Mouse (Mus musculus): Measurements from ENCODE around the gene Fndc4. TPM values are rescaled to one million over a fixed set of nuclear protein-coding genes. Genes with fewer than 3 reads are reported as not detected.

The Fndc4 gene
- 60.3 and 108 TPM in 2 replicates for polyA plus RNA-seq (2021; fragmentation: Nextera tagmentation)
- long read RNA-seq, experiment 1, transcript Fndc4-202 (7 exons, 2,333 nt) = major isoform, 170 of 257 reads
- long read RNA-seq, experiment 1, transcript Fndc4-201 (8 exons, 1,375 nt) = minor isoform, 36 of 257 reads
- long read RNA-seq, experiment 1, partial matches to known transcripts = 28 of 257 reads
- long read RNA-seq, experiment 1, other reads (novel, unspliced or antisense) = 22 of 257 reads
- long read RNA-seq, experiment 2, transcript Fndc4-201 (8 exons, 1,375 nt) = minor isoform, 18 of 61 reads
- long read RNA-seq, experiment 2, transcript Fndc4-202 (7 exons, 2,333 nt) = major isoform, 27 of 61 reads
- long read RNA-seq, experiment 2, partial matches to known transcripts = 11 of 61 reads
- long read RNA-seq, experiment 2, other reads (novel, unspliced or antisense) = 5 of 61 reads

DNA sequence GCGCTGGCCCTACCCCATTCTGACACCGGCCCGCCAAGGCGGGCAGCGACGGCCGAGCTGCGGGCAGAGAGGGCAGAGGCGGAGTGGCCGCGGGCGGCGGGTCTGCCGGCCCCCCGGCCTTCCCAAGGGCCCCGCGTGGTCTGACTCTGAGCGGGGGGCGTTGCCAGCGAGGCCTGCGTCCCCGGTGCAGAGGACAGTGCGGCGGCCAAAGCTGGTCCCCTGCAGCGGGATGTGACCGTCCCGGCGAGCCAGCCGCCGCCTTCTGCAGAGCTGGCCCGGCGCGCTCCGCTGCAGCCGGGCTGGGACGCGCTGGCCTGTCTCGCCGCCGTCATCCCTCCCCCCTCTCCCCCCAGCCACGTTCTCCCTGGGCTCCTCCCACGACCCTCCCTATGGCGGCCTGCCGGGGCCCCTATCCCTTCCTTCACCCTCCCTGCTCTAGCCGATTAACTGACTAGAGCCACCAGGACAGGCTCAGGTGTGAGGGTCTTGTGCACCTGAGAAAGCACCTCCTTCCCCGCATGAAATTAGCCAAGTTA lies at the start of gene Fndc4:
Gene Fndc4 (minus strand): TSS at position 475 of the 536 bp plus-strand sequence.

DNA sequence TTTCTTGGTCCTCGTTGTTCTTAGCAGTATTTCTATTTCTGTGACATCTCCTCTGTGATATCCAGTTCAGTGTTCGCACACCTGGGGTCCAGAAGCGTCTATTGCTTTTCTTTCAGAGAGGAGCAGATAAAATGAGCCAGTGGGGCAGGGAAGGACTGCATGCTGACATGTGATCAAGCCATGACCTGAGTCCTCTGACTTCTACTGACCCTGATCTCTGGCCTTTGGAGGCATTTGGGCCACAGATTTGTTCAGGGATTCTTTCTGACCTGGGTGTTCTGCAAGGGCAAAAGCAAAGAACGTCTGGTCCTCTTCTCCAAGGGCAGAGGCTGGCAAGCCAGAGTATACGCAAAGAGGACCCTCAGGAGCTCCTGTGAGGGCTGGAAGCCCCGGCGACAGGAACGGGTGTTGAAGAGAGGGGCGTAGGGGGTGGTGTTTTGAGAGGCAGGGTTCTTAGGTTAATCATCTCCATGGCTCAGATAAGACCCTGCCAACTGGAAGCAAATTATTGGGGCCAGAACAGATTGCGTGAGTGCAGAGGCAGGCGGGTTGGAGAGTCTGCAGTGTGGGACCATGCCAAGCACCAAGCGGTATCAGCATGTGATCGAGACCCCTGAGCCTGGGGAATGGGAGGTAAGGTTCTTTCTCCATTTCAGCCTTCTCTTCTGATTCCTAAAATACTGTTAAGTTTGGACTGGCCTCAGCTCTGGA lies 1.3 kb upstream of the Fndc4 start, which contains the start of gene Gckr:
Gene Gckr (plus strand): TSS at position 397 of the 711 bp plus-strand sequence.

DNA sequence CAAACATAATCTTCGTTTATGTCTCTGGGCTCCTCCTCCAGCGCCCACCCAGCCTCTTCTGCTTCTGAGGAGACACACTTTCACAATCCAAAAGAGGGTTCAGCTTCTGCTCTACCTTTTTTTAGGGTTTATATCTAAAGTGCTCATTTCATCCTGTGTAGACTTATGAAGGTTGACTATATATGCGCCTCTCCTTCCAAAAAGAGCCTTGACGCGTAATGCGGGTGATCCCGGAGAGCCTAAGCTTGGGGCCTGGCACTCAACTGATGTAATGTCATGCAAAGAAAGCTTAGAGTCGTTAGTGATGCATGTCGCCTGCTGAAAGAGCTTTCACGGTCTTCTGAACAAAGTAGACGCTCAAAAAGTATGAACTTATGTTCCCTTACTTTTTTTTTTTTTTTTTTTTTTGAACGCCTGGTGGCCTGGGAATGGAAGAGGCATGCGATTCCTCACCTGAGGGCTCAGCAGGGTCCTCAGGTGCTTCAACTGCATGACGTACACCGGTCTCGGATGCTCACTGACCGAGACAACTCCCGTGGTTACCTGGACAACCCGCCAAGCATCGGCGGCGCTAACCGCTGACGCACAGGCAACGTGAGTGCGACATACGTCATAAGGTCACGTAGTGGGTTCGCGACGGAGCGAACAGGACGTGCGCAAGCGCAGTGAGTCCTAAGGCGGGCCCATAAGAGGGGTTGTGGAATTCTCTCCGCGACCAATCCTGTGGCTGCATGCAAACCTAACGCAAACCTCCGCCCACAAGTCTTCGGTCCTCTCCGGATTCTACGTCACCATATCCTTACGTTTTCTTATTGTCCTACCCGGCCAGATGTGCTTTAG lies 5.1 kb downstream of the Fndc4 start, which contains the start of gene Ift172:
Gene Ift172 (minus strand): TSS at position 596 of the 840 bp plus-strand sequence.

DNA sequence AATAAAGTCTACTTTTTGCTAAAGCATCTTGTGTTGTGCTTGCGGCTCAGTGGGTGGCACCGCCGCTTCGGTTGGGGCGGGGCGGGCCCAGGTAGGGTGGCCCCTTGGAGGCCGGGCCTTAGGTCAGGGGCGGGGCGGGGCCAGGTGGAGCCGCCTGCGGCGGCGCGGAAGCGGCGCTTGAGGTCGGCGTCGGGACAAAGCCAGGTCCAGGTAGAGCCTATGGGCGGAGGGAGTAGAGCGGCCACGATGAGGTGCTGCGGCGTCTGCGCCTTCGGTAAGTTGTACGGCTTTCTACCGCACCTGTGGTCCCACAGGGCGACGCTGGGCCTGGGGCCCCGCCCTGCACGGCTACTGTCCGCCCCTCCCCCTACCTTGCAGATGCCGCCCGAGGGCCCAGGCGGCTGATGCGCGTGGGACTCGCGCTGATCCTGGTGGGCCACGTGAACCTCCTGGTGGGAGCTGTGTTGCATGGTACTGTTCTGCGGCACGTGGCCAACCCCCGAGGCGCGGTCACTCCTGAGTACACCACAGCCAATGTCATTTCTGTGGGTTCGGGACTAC lies 44.3 kb downstream of the Fndc4 start, which contains the start of gene Krtcap3:
Gene Krtcap3 (plus strand): TSS at position 151 of the 561 bp plus-strand sequence.

Other genes with a start within 250 kb of the Fndc4 start
- 160 and 215 TPM in 2 replicates for gene Atraid, start 247.8 kb downstream of the Fndc4 start, polyA plus RNA-seq (2021; fragmentation: Nextera tagmentation)
- 10.2 and 12.3 TPM in 2 replicates for gene Slc5a6, start 247.2 kb downstream of the Fndc4 start, polyA plus RNA-seq (2021; fragmentation: Nextera tagmentation)
- gene Cad, start 241.3 kb downstream of the Fndc4 start, polyA plus RNA-seq (2021; fragmentation: Nextera tagmentation) = 1.8 and 2.1 TPM in 2 replicates
- not detected in 2 replicates for gene Dnajc5g, start 189.8 kb downstream of the Fndc4 start, polyA plus RNA-seq (2021; fragmentation: Nextera tagmentation)
- 124 and 157 TPM in 2 replicates for gene Slc30a3, start 187.8 kb downstream of the Fndc4 start, polyA plus RNA-seq (2021; fragmentation: Nextera tagmentation)
- 1.3 and 3.7 TPM in 2 replicates for gene Trim54, start 179.4 kb downstream of the Fndc4 start, polyA plus RNA-seq (2021; fragmentation: Nextera tagmentation)
- gene Ucn, start 157.3 kb downstream of the Fndc4 start, polyA plus RNA-seq (2021; fragmentation: Nextera tagmentation) = 1.5 and 3.0 TPM in 2 replicates
- 108 and 150 TPM in 2 replicates for gene Mpv17, start 141.8 kb downstream of the Fndc4 start, polyA plus RNA-seq (2021; fragmentation: Nextera tagmentation)
- gene Gm29609, start 116.2 kb downstream of the Fndc4 start, polyA plus RNA-seq (2021; fragmentation: Nextera tagmentation) = 1.6 and 3.7 TPM in 2 replicates
- 10.6 and 14.0 TPM in 2 replicates for gene Gtf3c2, start 115.9 kb downstream of the Fndc4 start, polyA plus RNA-seq (2021; fragmentation: Nextera tagmentation)
- 86.9 and 116 TPM in 2 replicates for gene Snx17, start 102.9 kb downstream of the Fndc4 start, polyA plus RNA-seq (2021; fragmentation: Nextera tagmentation)
- 33.7 and 35.8 TPM in 2 replicates for gene Eif2b4, start 102.7 kb downstream of the Fndc4 start, polyA plus RNA-seq (2021; fragmentation: Nextera tagmentation)
- 1.3 and 11.3 TPM in 2 replicates for gene Zfp513, start 93.8 kb downstream of the Fndc4 start, polyA plus RNA-seq (2021; fragmentation: Nextera tagmentation)
- 74.2 and 79.4 TPM in 2 replicates for gene Ppm1g, start 75.4 kb downstream of the Fndc4 start, polyA plus RNA-seq (2021; fragmentation: Nextera tagmentation)
- gene Nrbp1, start 55.2 kb downstream of the Fndc4 start, polyA plus RNA-seq (2021; fragmentation: Nextera tagmentation) = 78.2 and 83.0 TPM in 2 replicates
- gene Gm9970, start 54.8 kb downstream of the Fndc4 start, polyA plus RNA-seq (2021; fragmentation: Nextera tagmentation) = not detected in 2 replicates
- gene Krtcap3, start 44.4 kb downstream of the Fndc4 start, polyA plus RNA-seq (2021; fragmentation: Nextera tagmentation) = 0.58 and 0.74 TPM in 2 replicates
- gene Ift172, start 5.0 kb downstream of the Fndc4 start, polyA plus RNA-seq (2021; fragmentation: Nextera tagmentation) = 12.5 and 12.6 TPM in 2 replicates
- not detected in 2 replicates for gene Gckr, start 1.4 kb upstream of the Fndc4 start, polyA plus RNA-seq (2021; fragmentation: Nextera tagmentation)
- 20.0 and 27.1 TPM in 2 replicates for gene Zfp512, start 156.4 kb upstream of the Fndc4 start, polyA plus RNA-seq (2021; fragmentation: Nextera tagmentation)
- not detected in 2 replicates for gene 4930548H24Rik, start 189.7 kb upstream of the Fndc4 start, polyA plus RNA-seq (2021; fragmentation: Nextera tagmentation)
- 34.5 and 51.0 TPM in 2 replicates for gene Gpn1, start 198.7 kb upstream of the Fndc4 start, polyA plus RNA-seq (2021; fragmentation: Nextera tagmentation)
- gene Slc4a1ap, start 230.9 kb upstream of the Fndc4 start, polyA plus RNA-seq (2021; fragmentation: Nextera tagmentation) = 13.1 and 14.3 TPM in 2 replicates
- gene Supt7l, start 231.7 kb upstream of the Fndc4 start, polyA plus RNA-seq (2021; fragmentation: Nextera tagmentation) = 9.0 and 10.8 TPM in 2 replicates